Mouse (Mus musculus) olfactory bulb, adult 2 months (tissue): ENCODE data around the gene Tubg1.

Experiments used
- CTCF ChIP-seq: fragments of 200-500 bp; IDR thresholded peaks from 2 replicates; pipeline ENCODE4 v1.5.1; 2012; ENCODE audit warnings: low read depth, mild to moderate bottlenecking, low read length, moderate library complexity; ENCODE audit not compliant: insufficient read depth
- POLR2A ChIP-seq: fragments of 200-500 bp; IDR thresholded peaks from 2 replicates; pipeline ENCODE4 v1.6.1; 2012; ENCODE audit warnings: mild to moderate bottlenecking, low read depth, low read length, moderate library complexity; ENCODE audit not compliant: insufficient read depth

GRCm38 (mm10) chr11:101164677-101165580, 45.2 kb downstream of the Tubg1 start:
- TF ChIP-seq CTCF (no peak), POLR2A (no peak)
